Mouse (Mus musculus) hindbrain, postnatal 0 days (tissue): Measurements from ENCODE around the gene Plekhg2. TPM values are rescaled to one million over a fixed set of nuclear protein-coding genes. Genes with fewer than 3 reads are reported as not detected.
A peak's percentile ranks its signal among the peaks of the same experiment; 100 is the strongest.

Experiments used
- ATAC-seq: fragments of 200-750 bp; cut with Nextera tagmentation; 2 replicates; pipeline ENCODE4 v1.8.0; 2017; ENCODE audit warnings: mild to moderate bottlenecking, moderate TSS enrichment, moderate library complexity
- DNase-seq: peaks from one replicate; pipeline ENCODE4 v3.0.0-alpha.2; 2015; ENCODE audit warnings: low spot score
- H3K27ac ChIP-seq: fragments of 300-500 bp; sonication (generic); 2 replicates; pipeline ENCODE4 v1.5.1; 2014; ENCODE audit warnings: mild to moderate bottlenecking
- H3K27me3 ChIP-seq: fragments of 300-500 bp; sonication (generic); 2 replicates; pipeline ENCODE4 v1.6.1; 2014; ENCODE audit warnings: low read length, mixed read lengths; ENCODE audit not compliant: insufficient read depth
- H3K36me3 ChIP-seq: fragments of 300-500 bp; sonication (generic); 2 replicates; pipeline ENCODE4 v1.6.1; 2014; ENCODE audit warnings: low read length, mixed read lengths; ENCODE audit not compliant: insufficient read depth
- H3K4me1 ChIP-seq: fragments of 300-500 bp; sonication (generic); 2 replicates; pipeline ENCODE4 v1.6.1; 2014; ENCODE audit warnings: antibody characterized with exemption, low read length, mixed read lengths; ENCODE audit not compliant: insufficient read depth
- H3K4me2 ChIP-seq: fragments of 300-500 bp; sonication (generic); 2 replicates; pipeline ENCODE4 v1.6.1; 2014; ENCODE audit warnings: low read depth, mild to moderate bottlenecking, low read length, moderate library complexity, mixed read lengths
- H3K4me3 ChIP-seq: fragments of 300-500 bp; sonication (generic); 2 replicates; pipeline ENCODE4 v1.5.1; 2014; ENCODE audit warnings: low read length
- H3K9ac ChIP-seq: fragments of 300-500 bp; sonication (generic); replicated peaks from 2 replicates; pipeline ENCODE4 v1.6.1; 2014; ENCODE audit warnings: mild to moderate bottlenecking, low read length, moderate library complexity, mixed read lengths
- H3K9me3 ChIP-seq: fragments of 300-500 bp; sonication (generic); 2 replicates; pipeline ENCODE4 v1.6.1; 2016; ENCODE audit warnings: low read length, mixed read lengths
- CTCF ChIP-seq: IDR thresholded peaks from 2 replicates; pipeline ENCODE4 v1.5.1; 2016; ENCODE audit warnings: antibody characterized with exemption, control low read depth, low read depth
- WGBS: fragments of 180-500 bp; shearing (Covaris S2); extraction: QIAGEN DNeasy Blood & Tissue Kit; methylation state at CpG from one replicate; pipeline ENCODE4 v1.1.7; 2014; 5-methylcytosine and 5-hydroxymethylcytosine counted together
- polyA plus RNA-seq: library from polyadenylated mRNA; unstranded; fragments of >200 nt; fragmentation: Nextera tagmentation; extraction: Ambion mirVana; gene quantifications from 2 replicates; pipeline ENCODE4 v1.2.1, GENCODE M21; 2015
- total RNA-seq: library from RNA; depleted of rRNA; stranded (reverse); fragments of >200 nt; gene quantifications from 2 replicates; pipeline ENCODE4 v1.2.3, GENCODE M21; 2014; rRNA removed

Plekhg2 gene
- total and polyA plus RNA-seq, 2 experiments from 2014 or later: 9.1 to 18.6 TPM

DNA sequence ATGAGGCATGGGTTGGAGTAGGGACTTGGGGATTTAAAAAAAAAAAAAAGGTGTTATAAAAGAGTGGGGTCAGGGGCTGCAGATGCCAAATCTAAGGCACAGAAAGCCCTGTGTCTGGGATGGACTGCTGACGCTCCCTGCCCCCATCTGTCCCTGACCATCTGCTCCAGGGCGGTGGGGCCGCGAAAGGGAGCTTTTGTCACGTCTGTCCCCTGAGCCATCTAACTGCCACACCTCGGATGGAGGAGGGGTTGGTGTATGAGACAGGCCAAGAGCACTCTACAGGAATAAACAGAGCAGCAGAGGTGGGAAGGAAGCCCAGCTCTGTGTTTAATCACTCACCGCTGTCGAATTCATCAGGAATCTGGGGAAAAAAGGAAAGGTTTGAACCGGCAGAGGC lies 62.7 kb downstream of the Plekhg2 start:
- ATAC-seq (no peak), DNase-seq (peak; percentile 42)
- Histone ChIP-seq H3K4me3 (no peak overlapping the region), H3K27ac (no peak overlapping the region), H3K9me3 (no peaks in the 10 kb centered on the region), H3K4me1 (0 out of 2 replicates have a peak, but pooled peaks cover 6% of the 10 kb centered on the region), H3K9ac (no peak overlapping the region), H3K36me3 (peaks cover 34% of the 10 kb centered on the region), H3K27me3 (no peaks in the 10 kb centered on the region), H3K4me2 (no peak overlapping the region)
- no peak for TF ChIP-seq CTCF
- 41% methylated on average over 9 of the region's 9 CpGs for whole genome bisulfite sequencing

Other genes starting within 250 kb of the Plekhg2 start
- gene 9530053A07Rik, start 243.1 kb downstream of the Plekhg2 start, total RNA-seq: 0.05 TPM in 1 of 2 replicates, not detected in the other
- 0.16 and 0.19 TPM in 2 replicates for gene 9530053A07Rik, start 243.1 kb downstream of the Plekhg2 start, polyA plus RNA-seq
- 23.5 and 24.4 TPM in 2 replicates for gene Fbl, start 202.9 kb downstream of the Plekhg2 start, total RNA-seq
- gene Fbl, start 202.9 kb downstream of the Plekhg2 start, polyA plus RNA-seq: 70.7 and 73.7 TPM in 2 replicates
- gene Dyrk1b, start 193.1 kb downstream of the Plekhg2 start, total RNA-seq: 36.7 and 43.6 TPM in 2 replicates
- 7.8 and 8.4 TPM in 2 replicates for gene Dyrk1b, start 193.1 kb downstream of the Plekhg2 start, polyA plus RNA-seq
- gene Eid2, start 104.7 kb downstream of the Plekhg2 start, total RNA-seq: 48.4 and 70.7 TPM in 2 replicates
- gene Eid2, start 104.7 kb downstream of the Plekhg2 start, polyA plus RNA-seq: 21.0 and 22.3 TPM in 2 replicates
- gene Eid2b, start 94.9 kb downstream of the Plekhg2 start, total RNA-seq: 34.6 and 38.2 TPM in 2 replicates
- gene Eid2b, start 94.9 kb downstream of the Plekhg2 start, polyA plus RNA-seq: 42.3 and 45.1 TPM in 2 replicates
- 2.1 and 3.6 TPM in 2 replicates for gene Selenov, start 81.4 kb downstream of the Plekhg2 start, total RNA-seq
- gene Selenov, start 81.4 kb downstream of the Plekhg2 start, polyA plus RNA-seq: 5.1 and 7.1 TPM in 2 replicates
- gene Dll3, start 70.4 kb downstream of the Plekhg2 start, total RNA-seq: 20.1 and 24.8 TPM in 2 replicates
- gene Dll3, start 70.4 kb downstream of the Plekhg2 start, polyA plus RNA-seq: 17.0 and 20.2 TPM in 2 replicates
- gene Timm50, start 60.5 kb downstream of the Plekhg2 start, total RNA-seq: 71.6 and 82.9 TPM in 2 replicates
- gene Timm50, start 60.5 kb downstream of the Plekhg2 start, polyA plus RNA-seq: 125 and 131 TPM in 2 replicates
- gene Supt5, start 33.9 kb downstream of the Plekhg2 start, total RNA-seq: 98.7 and 104 TPM in 2 replicates
- 71.8 and 76.5 TPM in 2 replicates for gene Supt5, start 33.9 kb downstream of the Plekhg2 start, polyA plus RNA-seq
- gene Rps16, start 21.9 kb downstream of the Plekhg2 start, total RNA-seq: 97.7 and 154 TPM in 2 replicates
- gene Rps16, start 21.9 kb downstream of the Plekhg2 start, polyA plus RNA-seq: 539 and 575 TPM in 2 replicates
- gene Zfp36, start 7.7 kb upstream of the Plekhg2 start, total RNA-seq: 2.1 and 3.9 TPM in 2 replicates
- gene Zfp36, start 7.7 kb upstream of the Plekhg2 start, polyA plus RNA-seq: 3.0 and 3.4 TPM in 2 replicates
- 33.6 and 39.5 TPM in 2 replicates for gene Med29, start 20.1 kb upstream of the Plekhg2 start, total RNA-seq
- 42.1 and 42.9 TPM in 2 replicates for gene Med29, start 20.1 kb upstream of the Plekhg2 start, polyA plus RNA-seq
- gene Paf1, start 20.4 kb upstream of the Plekhg2 start, total RNA-seq: 56.7 and 67.6 TPM in 2 replicates
- 83.0 and 84.1 TPM in 2 replicates for gene Paf1, start 20.4 kb upstream of the Plekhg2 start, polyA plus RNA-seq
- gene Gmfg, start 64.8 kb upstream of the Plekhg2 start, total RNA-seq: 0.16 and 2.9 TPM in 2 replicates
- gene Gmfg, start 64.8 kb upstream of the Plekhg2 start, polyA plus RNA-seq: 5.5 and 6.2 TPM in 2 replicates
- 140 and 160 TPM in 2 replicates for gene Lrfn1, start 79.4 kb upstream of the Plekhg2 start, total RNA-seq
- gene Lrfn1, start 79.4 kb upstream of the Plekhg2 start, polyA plus RNA-seq: 15.5 and 18.0 TPM in 2 replicates
- gene Ifnl2, start 137.9 kb upstream of the Plekhg2 start, total RNA-seq: not detected in 2 replicates
- not detected in 2 replicates for gene Ifnl2, start 137.9 kb upstream of the Plekhg2 start, polyA plus RNA-seq
- gene Ifnl3, start 150.2 kb upstream of the Plekhg2 start, total RNA-seq: not detected in 2 replicates
- gene Ifnl3, start 150.2 kb upstream of the Plekhg2 start, polyA plus RNA-seq: not detected in 2 replicates
- gene Sycn, start 168.3 kb upstream of the Plekhg2 start, total RNA-seq: not detected in 2 replicates
- not detected in 2 replicates for gene Sycn, start 168.3 kb upstream of the Plekhg2 start, polyA plus RNA-seq
- not detected in 2 replicates for gene Nccrp1, start 174.7 kb upstream of the Plekhg2 start, total RNA-seq
- 0.34 TPM in 2 replicates for gene Nccrp1, start 174.7 kb upstream of the Plekhg2 start, polyA plus RNA-seq
- gene Samd4b, start 225.5 kb upstream of the Plekhg2 start, total RNA-seq: 58.8 and 60.5 TPM in 2 replicates
- gene Samd4b, start 225.5 kb upstream of the Plekhg2 start, polyA plus RNA-seq: 17.7 and 19.7 TPM in 2 replicates
- 14.8 and 20.3 TPM in 2 replicates for gene Pak4, start 225.6 kb upstream of the Plekhg2 start, total RNA-seq
- gene Pak4, start 225.6 kb upstream of the Plekhg2 start, polyA plus RNA-seq: 13.2 and 14.0 TPM in 2 replicates